Mouse (Mus musculus): Measurements from ENCODE around the gene Gdf15. TPM values are rescaled to one million over a fixed set of nuclear protein-coding genes. Genes with fewer than 3 reads are reported as not detected.

Gdf15 gene
- total and polyA plus RNA-seq, 3 experiments = 1.3 to 44.6 (median 18.5) TPM

- DNase-seq = peak; percentile 92
Observed at GRCm38 (mm10) chr8:70629574-70630531, 2.4 kb downstream of the Gdf15 start.

- DNase-seq = no peak
Observed at GRCm38 (mm10) chr8:70628986-70629490, 3.2 kb downstream of the Gdf15 start.

- DNase-seq = no peak
Observed at GRCm38 (mm10) chr8:70627041-70627440, 5.2 kb downstream of the Gdf15 start.

GRCm38 (mm10) chr8:70625104-70625503, 7.2 kb downstream of the Gdf15 start:
- no peak for DNase-seq

GRCm38 (mm10) chr8:70622220-70622619, 10.0 kb downstream of the Gdf15 start:
- DNase-seq = no peak

GRCm38 (mm10) chr8:70618888-70619334, 13.3 kb downstream of the Gdf15 start:
- no peak for DNase-seq

- DNase-seq = no peak
Observed at GRCm38 (mm10) chr8:70617985-70618384, 14.3 kb downstream of the Gdf15 start.

- no peak for DNase-seq
Observed at GRCm38 (mm10) chr8:70616645-70617044, 15.6 kb downstream of the Gdf15 start.

- DNase-seq = no peak
Observed at GRCm38 (mm10) chr8:70615894-70616293, 16.4 kb downstream of the Gdf15 start, which contains the start of gene Lrrc25. Lrrc25 (plus strand) TSS chr8:70616155.

- no peak for DNase-seq
Observed at GRCm38 (mm10) chr8:70615281-70615680, 17.0 kb downstream of the Gdf15 start.

GRCm38 (mm10) chr8:70614469-70614868, 17.8 kb downstream of the Gdf15 start:
- DNase-seq = no peak

- no peak for DNase-seq
Observed at GRCm38 (mm10) chr8:70613763-70614162, 18.5 kb downstream of the Gdf15 start.

- peak; percentile 90 for DNase-seq
Observed at GRCm38 (mm10) chr8:70611849-70612248, 20.4 kb downstream of the Gdf15 start.

GRCm38 (mm10) chr8:70610796-70611771, 21.2 kb downstream of the Gdf15 start:
- peak; percentile 89 for DNase-seq

- DNase-seq = peak; percentile 92
Observed at GRCm38 (mm10) chr8:70609849-70610795, 22.1 kb downstream of the Gdf15 start.

- DNase-seq = peak; percentile 93
Observed at GRCm38 (mm10) chr8:70609368-70609848, 22.8 kb downstream of the Gdf15 start.

- DNase-seq = no peak
Observed at GRCm38 (mm10) chr8:70608749-70609367, 23.4 kb downstream of the Gdf15 start, which contains the start of gene Ssbp4. Ssbp4 (minus strand) TSS chr8:70608872.

GRCm38 (mm10) chr8:70607898-70608748, 24.1 kb downstream of the Gdf15 start:
- peak; percentile 68 for DNase-seq

GRCm38 (mm10) chr8:70607603-70607897, 24.7 kb downstream of the Gdf15 start:
- no peak for DNase-seq

Data from adrenal gland, adult 2 months (tissue).